Mouse (Mus musculus) heart, adult 2 months (tissue): ENCODE data around the gene Wfdc6a.

ENCODE experiments used
- CTCF ChIP-seq: fragments of 200-600 bp; IDR thresholded peaks from 2 replicates; pipeline ENCODE4 v1.8.1; 2022; ENCODE audit warnings: antibody characterized with exemption, mild to moderate bottlenecking, moderate library complexity
- EP300 ChIP-seq: fragments of 200-500 bp; IDR thresholded peaks from 2 replicates; pipeline ENCODE4 v1.6.1; 2011; ENCODE audit warnings: low read depth, low read length, control low read depth; ENCODE audit not compliant: insufficient read depth
- POLR2A ChIP-seq: fragments of 200-500 bp; IDR thresholded peaks from 2 replicates; pipeline ENCODE4 v1.6.1; 2011; ENCODE audit warnings: mild to moderate bottlenecking, low read depth, low read length, control low read depth; ENCODE audit not compliant: insufficient read depth

DNA sequence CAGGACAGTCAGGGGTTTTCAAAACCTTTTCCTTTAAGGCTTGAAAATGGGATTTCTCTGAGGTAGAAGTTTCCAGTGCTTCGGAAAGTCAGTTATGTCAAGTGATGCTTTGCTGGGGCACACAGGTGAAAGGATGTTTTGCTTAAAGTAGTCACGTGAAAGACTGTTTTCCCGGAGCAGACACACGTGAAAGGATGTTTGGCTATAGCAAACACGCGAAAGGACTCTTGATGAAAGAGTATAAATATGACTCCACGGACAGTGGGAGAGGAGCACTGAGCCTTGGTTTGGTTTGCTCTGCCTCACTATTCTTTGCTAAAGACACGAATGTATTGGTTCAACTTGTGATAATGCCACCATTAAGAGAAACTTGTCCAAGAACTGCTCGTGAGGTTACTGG, 33.7 kb downstream of the Wfdc6a start:
- no peak for TF ChIP-seq CTCF
- TF ChIP-seq POLR2A, result no peak
- TF ChIP-seq EP300, result no peak
